Mouse (Mus musculus) cortical plate, adult 2 months (tissue): ENCODE measurements around the gene Zmat1.
A peak's percentile ranks its signal among the peaks of the same experiment; 100 is the strongest.

ENCODE experiments used
- CTCF ChIP-seq: fragments of 200-500 bp; IDR thresholded peaks from 2 replicates; pipeline ENCODE4 v1.5.1; 2011; ENCODE audit warnings: mild to moderate bottlenecking, control low read depth, low read length; ENCODE audit not compliant: insufficient read depth; ENCODE audit errors: extremely low read depth
- POLR2A ChIP-seq: fragments of 200-500 bp; IDR thresholded peaks from 2 replicates; pipeline ENCODE4 v1.6.1; 2011; ENCODE audit warnings: mild to moderate bottlenecking, low read length, control low read depth; ENCODE audit not compliant: insufficient read depth; ENCODE audit errors: extremely low read depth

DNA sequence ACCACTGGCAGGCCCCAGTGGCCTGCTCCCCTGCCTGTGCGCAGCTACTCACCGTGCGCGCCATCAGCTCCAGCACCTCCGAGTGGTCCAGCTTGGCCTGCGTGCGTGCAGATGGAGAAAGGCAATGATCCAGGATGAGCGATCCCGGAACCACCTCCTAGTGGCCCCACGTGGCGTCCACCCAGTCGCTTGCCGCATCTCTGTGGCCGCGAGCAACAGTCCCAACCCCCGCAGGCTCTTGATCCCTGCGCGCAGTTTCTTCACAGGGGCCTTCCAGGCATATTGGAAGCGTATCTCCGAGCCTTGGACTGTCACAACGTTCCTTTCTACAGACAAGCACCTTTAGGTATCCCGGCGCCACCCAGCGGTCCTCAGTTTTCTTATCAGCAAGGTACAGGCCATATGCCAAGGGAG is 27.0 kb upstream of the Zmat1 start:
- TF ChIP-seq CTCF (0 out of 2 replicates have a peak, but pooled peaks have one; percentile 7), POLR2A (no peak)
